Mouse (Mus musculus) megakaryocyte, embryonic 14.5 days (primary cell): Measurements from ENCODE around the gene Zbtb5.

Source experiments
- FLI1 ChIP-seq: IDR thresholded peaks from 2 replicates; pipeline ENCODE4 v1.6.1; 2012; ENCODE audit warnings: low read length, inconsistent platforms, mixed read lengths
- GATA1 ChIP-seq: IDR thresholded peaks from 3 replicates; pipeline ENCODE4 v1.6.1; 2012; ENCODE audit warnings: mixed read lengths, low read length, inconsistent platforms, borderline replicate concordance

GRCm38 (mm10) chr4:44974331-44974730, 37.9 kb downstream of the Zbtb5 start:
- TF ChIP-seq GATA1 (no peak), FLI1 (no peak)
